Mouse (Mus musculus): ENCODE data around the gene Dnmt3a.

Gene Dnmt3a

DNA sequence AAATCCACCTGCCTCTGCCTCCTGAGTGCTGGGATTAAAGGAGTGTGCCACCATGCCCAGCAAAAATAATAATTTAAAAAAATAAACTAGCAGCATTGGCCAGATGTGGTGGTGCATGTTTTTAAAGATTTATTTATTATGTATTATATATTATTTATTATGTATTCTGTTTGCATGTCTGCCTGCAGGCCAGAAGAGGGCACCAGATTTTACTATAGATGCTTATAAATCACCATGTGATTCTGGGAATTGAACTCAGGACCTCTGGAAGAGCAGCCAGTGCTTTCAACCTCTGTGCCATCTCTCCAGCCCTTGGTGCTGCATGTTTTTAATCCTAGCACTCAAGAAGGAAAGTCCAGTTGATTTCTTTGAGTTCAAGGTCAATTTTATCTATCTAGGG lies 69.7 kb downstream of the Dnmt3a start:
- no peak for DNase-seq (ENCODE audit: extremely low spot score, low spot score)

- DNase-seq (ENCODE audit: extremely low spot score, low spot score): no peak
These were observed 71.6 kb downstream of the Dnmt3a start for GRCm38 (mm10) chr12:3877376-3877775.

DNA sequence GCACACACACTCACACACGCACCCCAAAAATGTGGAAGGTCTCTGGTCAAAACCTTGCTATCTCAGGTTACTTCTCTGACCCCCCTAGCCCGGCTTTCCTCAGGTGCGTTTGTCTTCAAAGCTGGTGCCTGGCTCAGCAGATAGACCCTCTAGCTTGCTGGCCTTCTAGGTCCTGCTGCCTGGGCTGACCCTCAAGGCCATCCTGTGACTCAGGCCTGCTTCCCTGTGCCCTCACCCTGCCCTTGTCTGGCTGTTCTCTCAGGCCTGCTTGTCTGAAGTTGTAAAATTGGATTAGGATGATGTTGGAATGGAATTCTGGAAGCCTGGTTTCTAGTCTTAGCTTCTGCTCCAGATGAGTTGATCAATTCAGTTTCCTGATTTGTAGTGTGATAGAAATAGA lies 75.7 kb downstream of the Dnmt3a start:
- no peak for DNase-seq (ENCODE audit: extremely low spot score, low spot score)

DNA sequence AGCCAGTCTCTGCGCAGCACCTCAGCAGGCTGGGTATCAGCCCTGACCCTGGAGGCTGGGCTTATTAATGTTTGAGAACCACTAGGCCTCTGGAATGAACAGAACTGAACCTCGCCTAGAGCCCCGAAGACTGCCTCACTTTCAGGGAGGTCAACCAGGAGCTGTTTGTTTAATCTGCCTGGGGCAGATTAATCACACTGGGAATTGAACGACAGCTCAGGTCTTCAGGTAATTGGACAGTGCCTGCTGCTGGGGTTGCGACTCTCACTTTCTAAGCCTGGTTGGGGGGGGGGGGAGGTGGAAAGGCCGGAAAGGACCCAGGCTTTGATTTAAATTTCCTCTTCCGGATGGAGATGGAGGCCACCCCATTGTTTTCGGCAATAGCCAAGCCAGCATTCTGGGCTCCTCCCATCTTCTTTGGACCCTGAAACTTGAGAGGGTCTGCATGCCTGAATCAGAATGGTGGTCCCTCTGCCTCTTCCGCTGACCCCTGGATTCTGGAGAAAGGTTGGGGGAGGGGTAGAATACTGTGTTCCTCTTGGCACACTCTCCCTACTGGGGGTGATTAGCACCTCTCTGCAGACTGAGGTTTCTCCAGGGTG lies 79.2 kb downstream of the Dnmt3a start:
- no peak for DNase-seq (ENCODE audit: extremely low spot score, low spot score)

DNA sequence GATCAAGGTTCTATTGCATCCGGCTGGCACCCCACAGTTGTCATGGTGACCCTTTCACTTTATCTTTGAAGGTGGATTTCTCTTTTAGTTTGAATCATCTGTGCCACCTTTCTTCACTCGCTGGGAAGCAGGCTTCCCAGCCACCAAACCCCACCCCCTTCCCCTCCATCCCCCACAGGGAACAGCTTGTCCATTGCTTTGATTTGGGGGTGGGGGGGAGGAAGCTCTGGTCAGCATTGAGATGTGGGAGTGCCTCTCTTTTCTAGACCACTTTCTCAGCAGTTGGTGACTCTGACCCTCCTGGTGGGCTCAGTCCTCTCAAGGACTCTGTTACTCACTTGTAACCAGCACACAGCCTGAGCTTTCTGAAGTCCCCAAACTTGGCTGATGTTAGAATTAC lies 80.8 kb downstream of the Dnmt3a start:
- DNase-seq (ENCODE audit: extremely low spot score, low spot score): no peak

GRCm38 (mm10) chr12:3887515-3888325 lies 81.9 kb downstream of the Dnmt3a start:
- DNase-seq (ENCODE audit: extremely low spot score, low spot score): peak; percentile 49

- no peak for DNase-seq (ENCODE audit: extremely low spot score, low spot score)
These were observed 84.2 kb downstream of the Dnmt3a start for GRCm38 (mm10) chr12:3889875-3890635.

- peak; percentile 89 for DNase-seq (ENCODE audit: extremely low spot score, low spot score)
These were observed 85.2 kb downstream of the Dnmt3a start for GRCm38 (mm10) chr12:3890753-3891751.

GRCm38 (mm10) chr12:3891779-3892239 lies 86.0 kb downstream of the Dnmt3a start:
- DNase-seq (ENCODE audit: extremely low spot score, low spot score): no peak

DNA sequence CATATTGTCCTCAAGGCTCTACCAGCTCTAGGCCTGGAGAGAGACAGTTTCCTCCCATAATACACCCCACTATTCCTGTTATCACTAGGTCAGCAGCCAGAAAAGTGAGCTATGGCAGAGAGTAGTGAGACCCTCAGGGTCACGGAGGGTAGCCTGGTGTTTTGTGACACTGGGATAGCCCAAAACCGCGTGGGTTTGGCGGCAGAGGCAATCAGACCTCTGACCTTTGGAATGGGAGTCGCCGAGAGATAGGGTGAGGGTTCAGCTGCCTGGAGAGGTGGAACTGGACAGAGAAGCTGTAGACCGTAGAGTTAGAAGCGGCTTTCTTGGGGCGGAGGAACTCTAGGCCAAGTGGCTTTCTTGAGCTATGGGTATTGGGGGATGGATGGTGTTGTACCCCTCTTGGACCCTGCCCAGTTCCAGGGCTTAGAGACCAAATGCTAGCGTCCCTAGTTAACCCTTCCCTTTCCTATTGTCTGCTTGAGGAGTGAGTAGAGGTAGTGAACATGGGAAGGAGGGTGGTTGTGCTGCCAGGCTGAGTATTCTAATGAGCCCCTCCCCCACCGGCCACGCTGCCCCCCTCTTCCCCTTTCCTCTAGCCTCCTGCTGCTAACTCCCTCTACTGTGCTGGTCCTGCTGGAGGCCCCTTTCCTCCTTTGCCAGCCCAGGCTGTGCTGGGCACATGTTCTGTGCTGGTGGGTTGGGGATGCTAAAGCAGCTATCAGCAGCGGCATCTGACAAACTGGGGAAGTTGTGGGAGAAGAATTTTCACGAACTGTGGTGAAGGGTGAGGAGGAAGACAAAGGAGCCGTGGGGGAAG lies 86.6 kb downstream of the Dnmt3a start:
- peak; percentile 61 for DNase-seq (ENCODE audit: extremely low spot score, low spot score)

- DNase-seq (ENCODE audit: extremely low spot score, low spot score): no peak
These were observed 87.5 kb downstream of the Dnmt3a start for GRCm38 (mm10) chr12:3893335-3893734.

- DNase-seq (ENCODE audit: extremely low spot score, low spot score): no peak
These were observed 88.7 kb downstream of the Dnmt3a start for GRCm38 (mm10) chr12:3894525-3894924.

DNA sequence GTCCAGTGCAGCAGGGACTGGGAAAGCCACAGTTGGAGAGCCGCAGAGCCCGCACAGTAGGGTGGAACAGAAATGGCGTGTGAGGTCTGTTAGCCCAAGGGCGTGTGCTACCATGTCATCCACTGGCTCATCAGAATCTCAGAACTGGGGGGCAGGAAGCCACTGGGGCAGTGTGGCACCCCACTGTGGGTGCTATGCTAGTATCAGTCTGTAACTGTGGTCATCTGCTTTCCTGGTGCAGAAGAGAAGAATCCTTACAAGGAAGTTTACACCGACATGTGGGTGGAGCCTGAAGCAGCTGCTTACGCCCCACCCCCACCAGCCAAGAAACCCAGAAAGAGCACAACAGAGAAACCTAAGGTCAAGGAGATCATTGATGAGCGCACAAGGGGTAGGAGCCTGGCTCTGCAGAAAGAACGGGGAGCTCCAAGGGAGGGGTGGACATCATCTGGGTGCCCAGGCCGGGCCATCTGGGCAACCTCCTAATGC lies 91.3 kb downstream of the Dnmt3a start:
- no peak for DNase-seq (ENCODE audit: extremely low spot score, low spot score)

GRCm38 (mm10) chr12:3898811-3899210 lies 93.0 kb downstream of the Dnmt3a start:
- DNase-seq (ENCODE audit: extremely low spot score, low spot score): no peak

DNA sequence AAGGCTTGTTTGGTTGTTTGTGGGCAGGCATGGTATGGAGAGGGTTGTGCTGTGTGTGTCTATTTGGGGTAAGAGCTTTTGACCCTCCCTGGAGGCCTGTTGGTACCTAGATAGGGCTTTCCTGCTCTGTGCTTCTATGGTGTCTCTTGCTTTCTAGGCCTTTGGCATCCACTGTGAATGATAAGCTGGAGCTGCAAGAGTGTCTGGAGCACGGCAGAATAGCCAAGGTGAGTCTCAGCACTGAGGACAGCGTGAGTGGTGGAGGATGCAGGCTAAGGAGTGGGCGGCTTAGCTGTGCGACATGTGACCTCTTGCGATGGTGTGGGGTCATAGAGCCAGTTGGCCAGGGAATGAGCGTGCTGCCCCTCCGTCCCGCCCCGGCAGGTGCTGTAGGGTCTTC lies 99.6 kb downstream of the Dnmt3a start:
- DNase-seq (ENCODE audit: extremely low spot score, low spot score): no peak

DNA sequence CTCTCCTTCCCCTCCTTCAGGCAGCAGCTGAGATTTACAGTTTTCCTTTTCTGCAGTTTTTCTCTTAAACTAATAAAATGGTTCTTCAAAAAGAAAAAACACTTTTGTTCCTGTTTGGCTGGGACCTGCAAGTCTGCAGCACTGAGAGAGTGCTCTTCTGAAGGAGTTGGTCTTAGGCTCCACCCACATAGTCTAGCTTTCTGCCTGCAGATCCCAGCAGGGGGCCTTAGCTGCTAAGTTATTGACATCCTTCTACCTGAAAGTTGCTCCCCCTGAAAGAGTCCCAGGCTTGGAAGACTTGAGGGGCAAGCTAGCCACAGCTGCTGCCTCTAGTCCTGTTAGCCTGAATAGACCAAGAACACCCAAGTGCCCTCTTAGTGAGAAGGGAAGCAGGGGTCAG lies 100.5 kb downstream of the Dnmt3a start:
- no peak for DNase-seq (ENCODE audit: extremely low spot score, low spot score)

- no peak for DNase-seq (ENCODE audit: extremely low spot score, low spot score)
These were observed 101.2 kb downstream of the Dnmt3a start for GRCm38 (mm10) chr12:3907008-3907407.

DNA sequence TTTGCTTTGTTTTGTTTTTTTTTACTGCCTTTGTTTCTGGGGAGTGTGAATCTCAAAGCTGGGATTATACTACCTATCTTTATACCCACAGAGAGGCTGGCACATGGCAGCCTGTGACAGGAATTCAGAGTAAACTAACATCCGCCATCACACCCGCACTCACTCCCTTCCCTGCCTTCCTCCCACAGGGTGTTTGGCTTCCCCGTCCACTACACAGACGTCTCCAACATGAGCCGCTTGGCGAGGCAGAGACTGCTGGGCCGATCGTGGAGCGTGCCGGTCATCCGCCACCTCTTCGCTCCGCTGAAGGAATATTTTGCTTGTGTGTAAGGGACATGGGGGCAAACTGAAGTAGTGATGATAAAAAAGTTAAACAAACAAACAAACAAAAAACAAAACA lies 101.6 kb downstream of the Dnmt3a start:
- no peak for DNase-seq (ENCODE audit: extremely low spot score, low spot score)

DNA sequence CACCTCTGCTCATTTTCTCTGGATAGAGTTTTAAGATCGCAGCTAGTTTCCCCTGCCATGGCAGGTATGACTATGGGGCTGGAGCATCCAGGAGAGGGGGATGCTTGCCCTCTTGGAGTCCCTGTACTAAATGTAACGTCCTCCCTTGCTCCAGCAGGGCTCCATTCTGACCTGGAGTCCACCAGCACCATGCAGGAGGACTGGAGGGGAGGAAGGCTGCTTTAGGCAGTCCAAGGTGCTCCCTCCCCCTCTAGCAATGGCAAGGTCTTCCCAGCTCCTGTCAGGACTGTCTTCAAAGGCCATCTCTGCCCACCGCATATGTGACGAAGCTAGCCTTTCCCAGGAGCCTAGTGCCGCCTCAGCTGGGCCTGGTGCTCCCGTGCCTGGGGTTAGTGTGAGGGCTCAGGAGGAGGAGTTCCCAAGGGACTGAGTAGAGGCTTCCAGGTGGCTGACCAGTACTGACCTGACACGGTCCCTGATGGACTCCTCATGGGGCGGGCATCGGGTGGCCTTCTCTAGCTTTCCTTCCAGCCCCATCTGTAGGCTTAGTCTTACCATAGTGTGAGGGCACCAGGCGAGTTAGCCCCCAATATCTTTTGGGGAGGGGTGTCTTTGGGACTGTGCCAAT lies 104.8 kb downstream of the Dnmt3a start:
- DNase-seq (ENCODE audit: extremely low spot score, low spot score): no peak
